Mouse (Mus musculus): ENCODE results near the gene Gnas.

GRCm38 (mm10) chr2:174284011-174284410 lies at the start of gene Gnas:
- peak; percentile 33 for TF ChIP-seq CTCF (IDR thresholded peaks at IDR 0.05; ENCODE audit: extremely low read depth, insufficient read depth, low read length)
- TF ChIP-seq POLR2A (IDR thresholded peaks at IDR 0.05; ENCODE audit: extremely low read depth, insufficient read depth, low read length) = no peak

Data from cortical plate, adult 2 months (tissue).